Mouse (Mus musculus) adrenal gland, adult 2 months (tissue): ENCODE results near the gene Tle1. TPM values are rescaled to one million over a fixed set of nuclear protein-coding genes. Genes with fewer than 3 reads are reported as not detected.

Experiments
- DNase-seq: peaks from one replicate; pipeline ENCODE4 v3.0.0; 2021
- long read RNA-seq: library from polyadenylated mRNA; stranded (forward); transcript quantifications from one replicate; pipeline ENCODE4 v2.0.0, GENCODE M21; 2021
- polyA plus RNA-seq: library from polyadenylated mRNA; depleted of rRNA; stranded (reverse); fragments of >200 nt; gene quantifications from 2 replicates; pipeline ENCODE4 v1.2.3, GENCODE M21; 2012; rRNA removed
- total RNA-seq, 2 experiments: library from RNA; stranded (reverse); gene quantifications; 2 replicates each; pipeline ENCODE4 v1.2.3; 2021

Gene Tle1
- total RNA-seq (10 to 100 TPM; 35.1 to 37.2 TPM), polyA plus RNA-seq (38.2 and 50.3 TPM in 2 replicates)
- long read RNA-seq, transcript Tle1-205 (7 exons, 2,067 nt): major isoform, 14 of 36 reads
- long read RNA-seq, partial matches to known transcripts: 5 of 36 reads
- long read RNA-seq, other reads (novel, unspliced or antisense): 17 of 36 reads

DNA sequence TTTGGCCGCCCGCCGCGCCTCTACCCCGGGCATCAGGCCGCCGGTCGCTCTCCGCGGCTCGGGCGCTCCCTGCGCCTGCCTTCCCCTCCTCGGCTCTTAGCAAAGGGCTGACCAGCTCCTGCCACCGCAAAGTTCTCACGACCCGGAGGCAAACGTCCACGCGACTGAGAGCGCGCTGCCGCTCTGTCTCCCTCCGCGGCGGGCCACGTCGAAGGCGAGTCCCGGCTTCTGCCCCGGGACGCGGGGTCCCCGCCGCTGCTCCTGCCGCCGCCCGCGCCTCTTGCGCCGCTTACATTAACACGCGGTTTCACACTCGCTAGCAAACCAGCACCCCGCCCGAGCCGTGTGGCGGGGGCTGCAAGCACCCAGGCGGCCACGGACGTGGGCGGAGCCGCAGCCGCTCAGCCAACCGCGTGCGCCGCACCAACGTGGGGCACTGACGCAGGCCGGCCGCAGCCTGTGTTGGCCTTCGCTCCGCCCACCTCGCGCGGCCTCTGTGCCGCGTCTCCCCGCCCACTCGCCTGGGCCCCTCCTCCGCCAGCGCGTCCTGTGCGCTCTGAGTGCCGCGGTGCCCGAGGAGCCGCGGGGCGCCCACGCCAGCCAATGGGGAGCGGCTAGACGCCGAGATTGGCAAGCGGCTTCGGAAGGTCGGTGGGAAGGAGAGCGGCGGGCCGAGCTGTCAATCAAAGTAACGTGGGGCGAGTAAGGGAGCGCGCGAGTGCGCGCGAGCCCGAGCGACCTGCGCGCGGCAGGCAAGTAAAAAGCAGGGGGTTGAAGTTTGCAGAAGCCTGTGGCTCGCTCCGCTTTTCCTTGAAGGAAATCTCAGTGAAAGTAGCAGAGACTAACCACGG is at the start of gene Tle1:
Tle1 (minus strand) TSS at position 361 of the 851 bp plus-strand sequence.
- DNase-seq: peak; percentile 100

DNA sequence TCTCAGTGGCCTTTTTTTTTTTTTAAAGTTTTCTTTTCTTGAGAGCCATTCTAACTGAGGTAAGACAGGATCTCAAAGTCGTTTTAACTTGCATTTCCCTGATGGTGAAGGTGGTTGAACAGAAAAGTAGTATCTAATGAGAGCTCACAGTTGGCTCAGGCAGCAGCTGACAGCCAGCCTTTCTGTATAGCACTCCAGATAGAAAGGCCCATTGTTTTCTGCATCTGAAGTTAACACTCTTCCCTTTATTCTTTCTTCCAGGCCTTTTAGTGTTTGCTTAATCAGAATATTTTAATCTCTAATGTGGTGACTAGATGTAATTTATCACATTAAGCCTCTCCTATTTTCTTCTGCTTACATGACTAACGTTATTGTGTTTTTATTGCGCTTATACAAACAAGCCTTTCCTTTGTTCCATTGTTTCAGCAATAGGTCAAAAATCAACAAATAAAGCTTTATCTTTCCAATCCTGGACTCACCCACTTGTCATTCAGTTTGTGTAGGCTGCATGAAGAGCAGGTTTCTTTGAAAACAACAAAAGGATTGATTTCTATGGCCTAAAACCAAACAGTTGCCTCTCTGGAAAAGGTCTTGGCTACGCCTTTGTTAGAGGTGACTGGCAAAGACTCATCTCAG is 33.0 kb upstream of the Tle1 start:
- DNase-seq: no peak

DNA sequence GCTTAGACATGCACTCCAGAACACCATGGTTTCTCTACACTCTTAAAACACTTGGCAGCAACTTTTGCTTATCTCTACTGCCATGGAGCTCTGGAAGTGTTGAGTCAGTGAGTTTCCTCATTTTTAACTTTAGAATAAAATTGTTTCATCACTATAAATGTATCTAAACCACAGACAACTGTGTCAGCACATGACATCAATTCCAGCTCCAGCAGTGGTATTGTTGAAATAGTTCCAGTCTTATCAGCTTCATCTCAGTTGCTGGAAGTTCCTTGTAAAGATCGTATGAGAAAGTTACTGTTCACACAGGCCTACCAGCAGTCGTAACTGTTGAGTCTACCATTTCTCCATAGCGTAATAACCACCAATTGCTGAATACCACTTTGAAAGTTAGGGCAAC is 31.5 kb upstream of the Tle1 start:
- no peak for DNase-seq

GRCm38 (mm10) chr4:72230832-72231231 is 30.1 kb upstream of the Tle1 start:
- DNase-seq: no peak

GRCm38 (mm10) chr4:72221629-72222028 is 20.9 kb upstream of the Tle1 start:
- no peak for DNase-seq

DNA sequence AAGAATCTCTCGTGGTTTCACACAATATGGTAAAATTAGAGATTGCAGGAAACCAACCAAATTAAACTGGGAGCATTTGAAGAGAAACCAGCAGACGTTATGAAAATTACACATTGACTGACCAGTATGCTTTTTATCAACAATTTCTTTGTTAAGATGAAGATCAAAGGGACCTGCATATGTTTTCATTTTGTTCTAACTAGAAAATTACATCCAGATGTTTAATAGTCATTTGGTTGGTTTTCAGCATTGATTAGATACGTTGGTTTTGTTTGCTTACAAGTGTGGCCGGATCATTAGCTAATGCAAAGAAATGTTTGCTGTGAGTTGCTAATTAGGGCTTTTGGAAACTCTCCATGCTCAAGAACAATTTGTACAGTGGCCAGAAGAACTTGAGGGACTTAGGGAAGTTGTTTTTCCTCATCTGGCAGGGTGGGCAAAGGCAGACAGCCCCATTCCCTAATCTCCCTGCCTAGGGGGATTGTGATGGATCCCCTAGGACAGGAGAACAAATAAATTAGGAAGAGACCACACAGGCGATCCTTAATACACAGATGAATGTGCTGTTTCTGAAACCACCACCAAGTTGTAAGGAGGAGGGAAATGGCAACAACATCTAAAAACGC is 3.8 kb upstream of the Tle1 start:
- no peak for DNase-seq

- DNase-seq: peak; percentile 56
Observed at GRCm38 (mm10) chr4:72201521-72201991, 837 bp upstream of the Tle1 start.

- DNase-seq: peak; percentile 78
Observed at GRCm38 (mm10) chr4:72199571-72200558, 854 bp downstream of the Tle1 start.

DNA sequence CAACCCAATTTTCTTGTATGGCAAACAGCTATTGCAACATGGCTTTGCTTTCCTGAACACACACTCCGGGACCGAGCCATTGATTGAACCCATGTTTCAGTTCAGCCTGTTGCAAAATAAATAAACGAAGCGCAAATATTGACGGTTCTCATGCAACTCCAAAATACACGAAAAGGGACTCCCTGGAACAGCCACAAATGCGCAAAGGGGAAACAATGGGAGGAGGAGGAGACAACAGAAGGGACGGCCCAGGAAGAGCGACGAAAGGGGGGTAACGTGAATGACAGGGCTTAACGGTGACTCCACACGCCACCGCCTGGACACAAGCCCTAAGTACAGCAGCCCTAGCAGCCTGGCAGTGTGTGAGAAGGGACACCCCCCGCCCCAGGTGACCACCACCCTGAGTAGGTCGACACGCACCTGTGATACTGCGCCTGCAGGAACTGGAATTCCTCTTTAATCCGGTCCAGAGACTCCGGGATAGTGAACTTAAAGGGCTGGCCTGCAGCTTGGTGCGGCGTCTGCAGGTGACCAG is 1.8 kb downstream of the Tle1 start:
- DNase-seq: peak; percentile 87

- peak; percentile 79 for DNase-seq
Observed at GRCm38 (mm10) chr4:72197888-72198605, 2.7 kb downstream of the Tle1 start.

DNA sequence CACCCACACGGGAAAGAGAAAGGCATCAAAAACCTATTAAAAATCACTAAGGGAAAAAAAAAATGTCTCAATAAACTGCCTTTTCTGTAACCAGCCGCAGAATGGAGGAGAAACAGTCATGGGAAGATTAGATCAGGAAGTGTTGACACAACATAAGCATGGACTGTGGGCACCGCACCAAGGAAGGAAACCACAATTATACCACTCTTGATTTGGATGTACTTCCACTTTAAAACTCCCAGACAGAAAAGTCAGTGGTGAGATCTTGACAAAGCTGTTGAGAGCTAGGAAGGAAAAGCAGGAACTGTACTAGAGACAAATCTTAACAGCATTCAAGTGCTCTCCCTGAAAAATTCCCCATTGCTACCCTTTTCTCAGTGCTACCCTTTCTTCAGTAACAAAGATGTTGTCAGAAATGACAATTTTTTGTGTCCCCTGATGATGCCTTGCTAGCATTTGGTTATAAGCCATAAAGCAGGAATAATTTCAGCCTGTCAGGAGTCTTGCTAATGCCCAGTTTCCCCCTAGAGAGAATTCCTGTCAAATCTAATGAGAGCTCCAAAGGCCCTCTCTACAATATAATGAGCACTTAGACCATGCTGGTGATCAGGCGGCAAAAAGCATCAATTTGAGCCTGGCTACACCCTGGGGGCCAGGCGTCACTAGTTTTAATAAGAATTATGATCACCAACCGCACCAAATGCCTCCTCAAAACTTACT is 5.4 kb downstream of the Tle1 start:
- DNase-seq: peak; percentile 14

DNA sequence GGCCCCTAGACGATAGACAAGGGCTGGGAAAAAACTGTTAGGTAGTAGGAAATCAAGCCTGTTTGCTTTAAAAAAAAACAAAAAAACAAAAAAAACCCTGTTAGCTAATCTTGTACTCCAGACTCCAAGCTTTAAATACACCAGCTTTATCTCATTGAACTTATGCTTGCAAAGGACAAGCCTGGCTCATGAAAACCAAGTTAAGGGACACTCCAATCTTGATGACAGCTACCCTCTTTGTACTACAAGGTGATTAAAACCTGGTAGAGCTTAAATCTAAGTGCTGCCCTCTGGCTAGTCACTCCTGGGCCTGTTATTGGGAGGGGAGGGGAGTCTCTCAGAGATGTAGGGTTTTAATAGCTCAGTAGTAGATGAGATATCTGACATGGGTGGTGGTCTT is 7.4 kb downstream of the Tle1 start:
- no peak for DNase-seq

GRCm38 (mm10) chr4:72184476-72184875 is 16.2 kb downstream of the Tle1 start:
- no peak for DNase-seq

DNA sequence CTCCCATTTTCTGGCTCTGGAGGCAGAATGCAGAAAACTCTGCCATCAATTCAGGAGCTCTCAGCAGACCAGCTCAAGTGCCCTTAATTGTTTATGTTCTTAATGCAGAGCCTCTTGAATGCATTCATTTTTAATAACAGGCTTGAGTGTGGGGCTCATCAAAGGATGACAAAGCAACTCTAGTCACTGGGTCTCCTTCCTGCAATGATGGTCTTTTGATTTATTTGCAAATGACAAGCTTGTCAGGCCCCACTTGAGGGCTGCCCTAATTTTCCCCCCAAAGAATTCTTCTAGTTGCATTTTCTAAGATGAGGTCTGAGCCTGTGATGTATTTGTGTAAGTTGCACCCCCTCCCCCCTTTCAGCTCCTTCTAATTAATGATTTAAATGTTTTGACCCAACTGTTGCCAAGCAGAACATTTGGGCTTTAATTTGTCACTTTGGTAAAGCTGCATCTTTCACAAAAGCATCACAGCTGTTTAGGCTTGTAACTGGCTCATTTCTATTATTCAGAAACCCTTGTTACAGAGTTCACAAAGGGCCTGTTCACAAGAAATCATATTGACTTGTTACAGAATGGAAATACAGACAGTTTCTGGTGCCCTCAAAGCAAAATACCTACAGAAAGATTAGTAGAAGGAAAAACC is 18.3 kb downstream of the Tle1 start:
- DNase-seq: no peak

DNA sequence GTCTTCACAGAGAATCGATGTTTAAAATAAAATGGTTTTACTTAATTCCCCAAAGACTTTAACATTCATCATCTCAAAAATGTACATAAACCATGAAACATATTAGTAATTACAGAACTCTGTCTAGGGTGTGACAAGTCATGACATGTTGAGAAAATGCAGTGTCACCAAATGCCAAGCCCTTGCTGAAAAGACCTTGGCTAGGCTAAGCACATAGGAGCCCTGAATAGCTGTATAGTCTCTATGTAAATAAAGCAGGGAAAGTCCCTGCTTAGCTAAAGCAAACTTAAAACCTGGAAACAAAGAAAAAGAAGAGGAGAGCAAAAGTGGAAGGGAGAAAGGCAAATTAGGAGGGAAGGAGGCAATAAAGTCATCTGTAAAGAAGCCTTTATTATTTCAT is 24.8 kb downstream of the Tle1 start:
- no peak for DNase-seq

DNA sequence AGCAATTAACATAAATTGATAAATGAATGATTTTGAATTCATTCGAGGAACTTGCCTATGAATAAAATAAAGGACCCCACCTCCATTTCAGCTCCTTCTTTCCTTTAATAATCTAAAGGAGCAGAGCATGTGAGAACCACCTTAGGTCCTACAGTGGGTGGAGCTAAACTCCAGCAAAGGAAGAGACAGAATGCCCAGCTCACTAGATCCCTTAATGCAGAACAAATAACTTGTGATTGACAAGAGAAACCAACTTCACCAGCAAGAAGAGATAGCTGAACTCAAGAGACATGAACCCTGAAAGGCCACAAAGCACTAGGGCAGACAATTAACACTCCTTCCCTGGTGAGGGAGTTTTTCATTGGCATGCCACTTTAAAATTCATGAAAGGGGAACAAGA is 32.5 kb downstream of the Tle1 start:
- no peak for DNase-seq

GRCm38 (mm10) chr4:72167761-72168229 is 32.9 kb downstream of the Tle1 start:
- no peak for DNase-seq

DNA sequence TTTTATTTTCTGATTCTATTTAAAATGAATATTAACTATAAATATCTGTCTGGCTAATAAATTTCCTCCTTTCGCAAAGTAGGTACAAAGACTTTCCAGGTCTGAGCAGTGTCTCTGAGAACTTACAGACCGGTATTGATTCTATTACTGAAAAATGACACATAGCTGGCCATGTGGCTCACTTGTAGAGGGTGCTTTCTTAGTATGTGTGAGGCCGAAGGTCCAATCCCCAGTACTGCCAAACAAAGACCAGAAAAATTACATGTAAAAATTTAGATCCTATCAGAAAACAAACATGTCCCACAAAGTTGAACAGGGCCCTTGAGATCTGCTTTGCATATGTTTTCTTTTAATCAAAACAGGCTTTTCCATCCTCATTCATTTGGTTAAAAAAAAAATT is 33.5 kb downstream of the Tle1 start:
- no peak for DNase-seq

GRCm38 (mm10) chr4:72166561-72166960 is 34.2 kb downstream of the Tle1 start:
- DNase-seq: no peak
